Mouse (Mus musculus): ENCODE data around the gene L3mbtl1. TPM values are rescaled to one million over a fixed set of nuclear protein-coding genes. Genes with fewer than 3 reads are reported as not detected.

Gene L3mbtl1
- polyA plus RNA-seq, 1 experiment from 2014 or later = 0.02 TPM

- DNase-seq (ENCODE audit: low spot score) = peak; percentile 52
- ATAC-seq (ENCODE audit: low FRiP score, low TSS enrichment) = no peak
- Histone ChIP-seq H3K27me3 (ENCODE audit: control insufficient read depth, insufficient read depth, low read length) (no peaks in the 10 kb centered on the region), H3K4me1 (replicated peaks; ENCODE audit: control insufficient read depth, insufficient read depth) (no peaks in the 10 kb centered on the region), H3K9me3 (ENCODE audit: control insufficient read depth, low read length) (no peaks in the 10 kb centered on the region), H3K9ac (ENCODE audit: low read length) (no peak overlapping the region), H3K27ac (replicated peaks) (no peak overlapping the region), H3K4me3 (ENCODE audit: low read depth, low read length) (no peak overlapping the region), H3K36me3 (ENCODE audit: control insufficient read depth, insufficient read depth, low read length) (no peaks in the 10 kb centered on the region), H3K4me2 (replicated peaks; ENCODE audit: low read depth) (no peak overlapping the region)
- TF ChIP-seq CTCF (IDR thresholded peaks at IDR 0.05; ENCODE audit: low read depth) (peak; percentile 79), EP300 (optimal IDR thresholded peaks at IDR 0.05) (no peak)
- 25% methylated on average over 3 of the region's 3 CpGs for WGBS
Measured at GRCm38 (mm10) chr2:162999744-163000143, 56.5 kb downstream of the L3mbtl1 start.

GRCm38 (mm10) chr2:163001071-163001470 lies 57.8 kb downstream of the L3mbtl1 start:
- H3K4me2 ChIP-seq (replicated peaks; ENCODE audit: low read depth) = no peak overlapping the region
- H3K4me1 ChIP-seq (replicated peaks; ENCODE audit: control insufficient read depth, insufficient read depth) = no peaks in the 10 kb centered on the region
- no peaks in the 10 kb centered on the region for H3K36me3 ChIP-seq (ENCODE audit: control insufficient read depth, insufficient read depth, low read length)
- ATAC-seq (ENCODE audit: low FRiP score, low TSS enrichment) (no peak), DNase-seq (ENCODE audit: low spot score) (no peak)
- no peak for TF ChIP-seq EP300 (optimal IDR thresholded peaks at IDR 0.05)
- no peak for TF ChIP-seq CTCF (IDR thresholded peaks at IDR 0.05; ENCODE audit: low read depth)
- 82% methylated on average over 1 of the region's 1 CpGs for WGBS
- no peaks in the 10 kb centered on the region for H3K9me3 ChIP-seq (ENCODE audit: control insufficient read depth, low read length)
- H3K27ac ChIP-seq (replicated peaks) = no peak overlapping the region
- H3K9ac ChIP-seq (ENCODE audit: low read length) = no peak overlapping the region
- H3K4me3 ChIP-seq (ENCODE audit: low read depth, low read length) = no peak overlapping the region
- H3K27me3 ChIP-seq (ENCODE audit: control insufficient read depth, insufficient read depth, low read length) = no peaks in the 10 kb centered on the region

GRCm38 (mm10) chr2:163007299-163007698 lies 64.0 kb downstream of the L3mbtl1 start:
- H3K4me3 ChIP-seq (ENCODE audit: low read depth, low read length) = no peak overlapping the region
- H3K4me2 ChIP-seq (replicated peaks; ENCODE audit: low read depth) = no peak overlapping the region
- DNase-seq (ENCODE audit: low spot score) (no peak), ATAC-seq (ENCODE audit: low FRiP score, low TSS enrichment) (no peak)
- WGBS = 75% methylated on average over 4 of the region's 4 CpGs
- no peak overlapping the region for H3K27ac ChIP-seq (replicated peaks)
- no peaks in the 10 kb centered on the region for H3K9me3 ChIP-seq (ENCODE audit: control insufficient read depth, low read length)
- TF ChIP-seq CTCF (IDR thresholded peaks at IDR 0.05; ENCODE audit: low read depth) = no peak
- no peak for TF ChIP-seq EP300 (optimal IDR thresholded peaks at IDR 0.05)
- no peaks in the 10 kb centered on the region for H3K36me3 ChIP-seq (ENCODE audit: control insufficient read depth, insufficient read depth, low read length)
- no peaks in the 10 kb centered on the region for H3K27me3 ChIP-seq (ENCODE audit: control insufficient read depth, insufficient read depth, low read length)
- H3K4me1 ChIP-seq (replicated peaks; ENCODE audit: control insufficient read depth, insufficient read depth) = no peaks in the 10 kb centered on the region
- no peak overlapping the region for H3K9ac ChIP-seq (ENCODE audit: low read length)

GRCm38 (mm10) chr2:163016916-163017743 lies 73.9 kb downstream of the L3mbtl1 start, which contains the start of gene Ift52:
Ift52 (plus strand) TSS chr2:163017354.
- H3K9ac ChIP-seq (ENCODE audit: low read length) = peak within 1 kb of the TSS; percentile 85
- peak within 1 kb of the TSS; percentile 90 for H3K4me3 ChIP-seq (ENCODE audit: low read depth, low read length)
- no peaks in the 10 kb centered on the region for H3K27me3 ChIP-seq (ENCODE audit: control insufficient read depth, insufficient read depth, low read length)
- no peaks in the 10 kb centered on the region for H3K9me3 ChIP-seq (ENCODE audit: control insufficient read depth, low read length)
- no peaks in the 10 kb centered on the region for H3K36me3 ChIP-seq (ENCODE audit: control insufficient read depth, insufficient read depth, low read length)
- peak within 1 kb of the TSS; percentile 71 for H3K4me2 ChIP-seq (replicated peaks; ENCODE audit: low read depth)
- peak; percentile 95 for DNase-seq (ENCODE audit: low spot score)
- H3K4me1 ChIP-seq (replicated peaks; ENCODE audit: control insufficient read depth, insufficient read depth) = no peaks in the 10 kb centered on the region
- WGBS = under 1% methylated on average over 57 of the region's 57 CpGs
- peak within 1 kb of the TSS; percentile 81 for H3K27ac ChIP-seq (replicated peaks)
- peak; percentile 28 for TF ChIP-seq EP300 (optimal IDR thresholded peaks at IDR 0.05)
- no peak for TF ChIP-seq CTCF (IDR thresholded peaks at IDR 0.05; ENCODE audit: low read depth)
- peak; percentile 96 for ATAC-seq (ENCODE audit: low FRiP score, low TSS enrichment)

Other genes with a start within 250 kb of the L3mbtl1 start
- 64.8 and 67.5 TPM in 2 replicates for gene Srsf6, start 11.9 kb upstream of the L3mbtl1 start, polyA plus RNA-seq (2015; fragmentation: Nextera tagmentation; extraction: Ambion mirVana)
- 2.6 and 3.3 TPM in 2 replicates for gene Sgk2, start 43.9 kb downstream of the L3mbtl1 start, polyA plus RNA-seq (2015; fragmentation: Nextera tagmentation; extraction: Ambion mirVana)
- 32.3 and 34.3 TPM in 2 replicates for gene Ift52, start 73.9 kb downstream of the L3mbtl1 start, polyA plus RNA-seq (2015; fragmentation: Nextera tagmentation; extraction: Ambion mirVana)
- 5.3 and 5.4 TPM in 2 replicates for gene Mybl2, start 111.2 kb downstream of the L3mbtl1 start, polyA plus RNA-seq (2015; fragmentation: Nextera tagmentation; extraction: Ambion mirVana)
- gene Gtsf1l, start 144.4 kb downstream of the L3mbtl1 start, polyA plus RNA-seq (2015; fragmentation: Nextera tagmentation; extraction: Ambion mirVana) = 0.16 TPM in 1 of 2 replicates, not detected in the other